Mouse (Mus musculus) c-Kit-positive CD71-positive TER-119-negative erythroid progenitor cells, embryonic 14.5 days (primary cell): ENCODE measurements around the gene Gtf2e1.

Source experiments
- DNase-seq: peaks from one replicate; pipeline ENCODE4 v3.0.0-alpha.2; 2013; ENCODE audit warnings: low read depth

The Gtf2e1 gene

GRCm38 (mm10) chr16:37478311-37479291, 61.0 kb downstream of the Gtf2e1 start:
- no peak for DNase-seq

GRCm38 (mm10) chr16:37472620-37473312, 66.8 kb downstream of the Gtf2e1 start:
- no peak for DNase-seq

- DNase-seq = no peak
Observed at GRCm38 (mm10) chr16:37469595-37469994, 70.0 kb downstream of the Gtf2e1 start.

GRCm38 (mm10) chr16:37463981-37464380, 75.6 kb downstream of the Gtf2e1 start:
- DNase-seq = no peak

GRCm38 (mm10) chr16:37462886-37463285, 76.7 kb downstream of the Gtf2e1 start:
- DNase-seq = no peak

- DNase-seq = no peak
Observed at GRCm38 (mm10) chr16:37461601-37462000, 78.0 kb downstream of the Gtf2e1 start.
